Mouse (Mus musculus) layer of hippocampus, adult 9-11 months (tissue): ENCODE measurements at regions not wholly inside any gene's neighbourhood (a gene's known extent, or its start where the extent isn't known, plus 50 kb on each side); places are given as distances from the start of the nearest gene placed in this dataset.

Experiments used
- DNase-seq: peaks from one replicate; pipeline ENCODE4 v3.0.0; 2022

DNA sequence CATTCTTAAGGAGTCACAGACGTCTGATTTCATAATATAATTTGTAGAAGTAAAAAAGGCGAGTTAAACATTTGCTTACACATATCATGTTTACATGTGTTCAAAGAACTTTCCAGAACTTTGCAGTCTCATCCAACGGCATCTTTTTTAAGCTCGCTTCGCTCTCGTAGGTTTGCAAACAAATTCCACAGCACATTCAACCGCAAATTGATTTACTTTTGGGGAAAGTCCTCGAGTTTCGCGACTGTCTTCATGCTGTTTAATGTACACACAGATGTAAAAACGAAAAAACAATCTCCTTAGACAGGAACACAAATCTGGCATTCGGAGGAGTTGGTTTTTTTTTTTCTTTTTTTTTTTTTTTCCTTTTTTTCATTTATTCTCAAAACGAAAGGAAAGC lies 559.3 kb upstream of the 3110018I06Rik start:
- no peak for DNase-seq

DNA sequence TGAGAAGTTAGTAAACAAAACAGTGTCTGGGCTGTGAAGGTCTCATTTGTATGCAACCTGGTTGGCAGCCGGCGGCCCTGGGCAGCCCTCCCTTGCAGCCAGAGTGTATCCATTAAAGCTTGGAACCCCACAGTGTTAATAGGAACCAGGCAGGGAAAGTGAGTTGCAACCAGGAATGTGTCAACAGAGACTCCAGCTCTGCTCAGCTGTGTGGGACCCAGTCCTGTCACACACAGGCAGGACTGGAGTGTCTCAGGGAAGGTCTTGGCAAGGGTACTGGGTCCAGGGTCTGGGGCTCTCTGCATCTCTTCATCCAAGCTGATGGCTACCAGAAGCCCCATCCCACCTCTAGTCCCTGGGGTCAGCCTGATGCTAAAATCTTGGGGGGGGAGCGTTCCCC lies 556.8 kb upstream of the 3110018I06Rik start:
- DNase-seq: no peak

DNA sequence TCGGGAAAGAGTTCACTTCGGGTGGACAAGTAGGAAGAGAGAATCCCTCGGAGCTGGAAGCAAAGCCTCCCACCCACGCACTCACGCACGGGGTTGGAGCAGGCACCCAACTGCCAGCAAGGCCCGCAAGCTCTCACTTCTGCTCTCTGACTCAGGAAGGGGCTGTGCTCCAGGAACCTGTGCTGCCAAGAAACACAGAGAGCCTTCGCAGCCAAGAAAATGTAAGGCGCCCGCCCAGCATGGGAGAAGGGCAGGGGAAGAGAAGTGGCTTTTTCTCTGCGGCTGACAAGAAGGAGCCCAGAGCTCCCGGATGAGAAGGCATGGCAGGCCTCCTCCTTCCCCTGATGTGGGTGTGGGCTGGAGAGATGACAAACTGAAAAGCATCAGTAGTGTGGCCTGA lies 549.1 kb upstream of the 3110018I06Rik start:
- DNase-seq: peak; percentile 55

DNA sequence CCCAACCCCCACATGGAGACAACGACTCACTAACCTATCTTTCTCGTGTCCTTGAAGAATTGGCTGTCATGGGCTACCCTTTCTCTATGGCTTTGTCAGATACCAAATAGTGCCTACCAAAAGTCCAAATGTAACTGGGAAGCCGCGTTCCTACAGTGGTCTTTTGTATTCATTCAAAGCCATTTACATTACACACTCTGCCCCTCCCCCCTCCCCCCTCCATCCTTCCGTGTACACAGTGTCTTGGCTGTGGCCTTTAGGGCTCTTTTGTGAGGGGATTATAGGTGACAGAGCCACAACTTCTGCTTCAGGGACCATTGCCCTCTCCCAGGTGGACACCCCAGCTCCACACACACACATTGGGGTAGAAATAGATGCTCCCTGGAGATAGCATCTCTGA lies 544.6 kb upstream of the 3110018I06Rik start:
- DNase-seq: no peak

DNA sequence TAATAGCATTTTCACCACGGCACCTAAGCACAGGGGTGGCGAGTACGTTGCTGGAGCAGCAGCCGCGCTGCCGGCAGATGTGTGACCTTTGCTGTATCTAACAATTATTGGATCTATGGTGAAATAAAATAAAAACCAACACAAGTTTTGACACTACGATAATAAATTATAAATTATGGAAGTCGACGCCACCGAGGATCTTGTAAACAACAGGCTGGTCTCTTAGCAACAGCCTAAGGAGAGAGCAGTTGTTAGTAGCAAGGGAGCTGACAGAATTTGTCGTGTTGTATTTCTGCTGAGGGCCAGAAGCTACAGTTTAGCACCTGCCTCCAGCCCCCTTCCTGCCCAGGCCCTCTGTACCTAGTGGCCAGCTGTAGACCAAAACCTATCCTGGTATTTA lies 535.8 kb upstream of the 3110018I06Rik start:
- DNase-seq: peak; percentile 11

DNA sequence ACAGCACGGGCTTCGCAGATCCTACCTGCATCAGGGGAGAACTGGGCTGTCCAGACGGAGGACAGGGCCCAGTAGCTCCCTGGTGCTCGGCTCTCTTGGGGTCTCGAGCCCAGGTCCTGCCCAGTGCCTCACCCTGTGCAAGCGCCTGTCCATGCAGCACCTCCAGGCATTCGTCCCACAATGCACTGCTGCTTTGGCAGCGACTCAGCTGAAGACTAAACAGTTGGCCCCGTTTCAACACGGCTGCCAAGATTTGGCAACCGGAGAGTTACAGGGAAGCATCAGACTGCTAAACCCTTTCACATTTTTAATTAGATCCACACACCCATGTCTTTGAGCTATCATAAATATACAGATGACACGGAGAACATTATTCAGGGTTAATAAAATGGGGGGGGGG lies 532.7 kb upstream of the 3110018I06Rik start:
- peak; percentile 72 for DNase-seq

DNA sequence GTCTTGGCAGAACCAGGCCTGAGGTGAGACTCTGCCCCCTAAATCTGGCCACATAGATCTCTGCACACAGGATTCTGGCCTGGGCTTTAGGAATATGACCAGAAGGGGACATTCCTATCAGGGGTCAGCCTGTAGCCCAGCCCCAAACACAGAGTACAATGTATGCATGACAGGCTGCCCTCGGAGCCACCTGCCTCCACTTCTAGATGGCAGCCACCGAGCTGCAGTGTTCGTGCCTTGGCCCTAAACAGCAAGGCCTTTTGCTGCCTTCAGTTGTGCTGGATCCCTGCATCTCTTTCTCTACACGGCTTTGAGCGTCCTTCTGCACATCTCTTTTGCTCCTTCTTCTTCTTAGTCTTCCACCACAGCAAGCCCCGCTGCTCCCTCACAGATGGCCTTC lies 532.2 kb upstream of the 3110018I06Rik start:
- no peak for DNase-seq

DNA sequence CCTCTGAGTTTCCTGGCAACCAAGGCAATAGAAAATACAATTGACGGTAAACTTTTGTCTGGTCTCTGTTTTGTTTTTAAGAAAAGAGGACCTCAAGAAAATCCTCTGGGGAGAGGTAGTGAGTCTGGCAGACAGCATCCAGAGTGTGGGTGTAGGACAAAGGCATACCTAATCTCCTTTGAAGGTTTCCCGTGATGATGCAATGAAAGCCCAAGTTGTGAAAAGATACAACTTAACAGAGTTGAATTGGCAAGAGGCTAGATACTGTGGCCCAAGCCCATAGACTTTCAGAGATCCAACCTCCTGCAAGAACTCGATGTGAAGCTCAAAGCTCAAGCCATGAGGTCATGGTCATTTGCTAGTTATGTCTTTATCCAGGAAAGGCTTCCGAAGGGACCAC lies 526.4 kb upstream of the 3110018I06Rik start:
- DNase-seq: no peak

DNA sequence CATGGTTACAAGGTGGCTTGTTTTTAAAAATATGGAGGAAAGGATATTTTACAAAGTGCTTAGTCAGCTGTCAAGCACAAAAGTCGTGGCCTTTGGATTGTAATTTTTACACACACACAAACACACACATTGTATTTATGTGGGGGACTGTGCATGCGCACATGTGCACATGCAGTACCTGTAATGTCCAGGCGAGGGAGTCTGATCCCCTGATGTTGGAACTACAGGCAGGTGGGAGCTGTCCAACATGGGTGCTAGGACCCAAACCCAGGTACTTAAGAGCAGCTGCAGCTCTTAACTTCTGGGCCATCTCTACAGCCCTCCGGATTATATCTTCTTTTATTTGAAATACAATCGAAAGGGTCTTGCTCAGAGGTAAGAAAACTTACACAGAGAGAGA lies 524.7 kb upstream of the 3110018I06Rik start:
- DNase-seq: no peak

DNA sequence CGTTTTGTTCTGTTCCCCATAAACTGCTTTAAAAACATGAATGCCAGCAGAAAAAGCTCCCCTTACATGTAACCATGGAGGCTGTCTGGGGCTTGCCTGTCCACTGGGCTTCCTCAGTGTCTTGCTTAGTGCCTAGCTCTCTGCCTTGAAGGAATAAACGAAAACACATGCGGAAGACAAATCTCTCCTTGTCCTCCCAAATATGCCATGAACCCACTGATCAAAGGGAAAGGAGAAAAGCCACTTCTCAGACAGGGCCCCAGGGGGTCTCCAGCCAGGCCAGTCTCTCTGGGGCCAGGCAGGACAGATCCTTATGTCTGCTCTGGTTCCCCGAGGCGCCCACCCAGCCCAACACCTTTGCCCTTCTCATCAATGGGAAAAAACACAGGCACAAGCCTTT lies 518.6 kb upstream of the 3110018I06Rik start:
- no peak for DNase-seq

DNA sequence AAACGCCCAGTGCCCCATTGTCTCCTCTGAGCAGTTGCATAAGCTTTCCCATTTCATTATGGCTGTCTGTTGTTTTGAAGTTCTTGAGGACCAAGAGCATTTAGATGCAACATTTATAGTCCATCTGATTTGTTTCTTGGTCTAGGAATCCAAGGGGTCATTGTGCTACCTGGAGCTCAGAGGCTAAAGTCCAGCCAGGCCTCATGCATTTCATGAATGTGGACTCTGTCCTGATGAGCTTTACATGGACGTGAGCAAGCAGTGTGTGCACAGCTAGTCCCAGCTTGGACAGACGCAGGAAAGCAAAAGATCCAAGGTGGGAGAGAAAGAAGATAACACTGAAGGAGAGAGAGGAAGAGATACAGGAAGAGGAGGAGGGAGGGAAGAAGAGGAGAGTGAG lies 496.0 kb upstream of the 3110018I06Rik start:
- no peak for DNase-seq

DNA sequence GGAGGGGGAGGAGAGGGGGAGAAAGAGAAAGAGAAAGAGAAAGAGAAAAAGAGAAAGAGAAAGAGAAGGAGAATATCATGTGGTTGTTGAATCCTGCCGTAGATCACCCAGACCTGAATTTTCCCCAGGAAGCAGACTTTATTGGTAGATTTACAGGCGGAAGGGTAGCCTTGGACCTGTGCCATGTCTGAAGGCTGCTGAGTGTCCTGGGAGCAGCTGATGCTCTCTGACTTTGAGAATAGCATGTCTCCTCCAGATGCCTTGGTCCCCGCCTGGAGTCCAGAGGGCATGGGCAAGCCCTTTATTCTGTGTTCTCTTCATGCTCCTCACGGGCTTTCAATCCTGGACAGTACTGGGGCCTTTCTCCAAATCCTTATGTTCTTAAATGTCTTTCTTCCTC lies 495.4 kb upstream of the 3110018I06Rik start:
- DNase-seq: no peak

DNA sequence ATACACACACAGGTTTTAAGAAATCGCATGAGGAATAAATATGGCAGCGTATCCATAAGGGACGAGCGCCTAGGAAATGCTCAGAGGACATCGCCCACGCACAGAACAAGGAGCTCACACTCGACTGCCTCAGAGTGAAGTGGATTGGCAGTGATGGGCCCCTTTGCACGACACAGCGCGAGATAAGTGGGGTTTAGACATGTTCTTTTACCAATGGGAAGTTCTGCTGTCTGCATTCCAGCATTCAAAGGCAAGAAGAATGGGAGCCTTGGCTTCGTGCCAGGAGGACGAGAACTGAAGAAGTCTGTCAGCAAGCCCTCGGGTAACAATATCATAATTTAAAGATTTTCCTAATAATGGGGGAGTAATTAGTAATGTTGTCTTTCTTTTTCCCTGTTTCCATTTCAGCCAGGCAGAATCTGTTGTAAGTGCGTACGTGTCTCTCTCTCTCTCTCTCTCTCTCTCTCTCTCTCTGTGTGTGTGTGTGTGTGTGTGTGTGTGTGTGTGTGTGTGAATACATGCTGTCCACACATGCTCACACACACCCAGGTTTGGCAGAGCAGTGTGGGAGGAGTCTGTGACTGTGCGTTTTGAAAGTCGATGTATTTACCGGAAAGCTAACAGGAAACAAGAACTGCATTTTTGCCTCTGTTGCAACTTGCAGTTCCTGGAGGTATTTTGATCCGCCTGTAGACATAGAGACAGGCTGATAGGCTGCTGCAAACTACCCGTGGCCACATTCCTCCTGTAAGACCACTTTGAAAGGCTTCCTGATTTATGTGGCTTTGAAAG lies 477.2 kb upstream of the 3110018I06Rik start:
- peak; percentile 14 for DNase-seq

DNA sequence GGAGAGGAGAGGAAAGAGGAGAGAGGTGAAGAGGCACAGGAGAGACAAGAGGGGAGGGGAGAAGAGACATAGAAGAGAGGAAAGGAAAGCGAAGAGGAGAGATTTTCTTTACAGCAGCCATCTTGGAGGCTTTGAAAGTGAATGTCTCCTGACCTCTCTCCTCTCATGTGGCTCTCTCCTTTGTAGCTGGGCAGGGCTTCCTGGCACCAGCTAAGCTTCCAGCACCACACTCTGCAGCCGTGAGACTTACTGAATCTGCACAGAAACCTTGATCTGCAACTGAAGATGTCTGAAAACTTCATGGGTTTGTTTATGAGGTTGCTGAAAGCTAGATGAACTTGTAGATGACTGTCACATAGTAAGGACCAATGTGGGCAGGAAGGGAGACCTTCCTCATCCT lies 471.6 kb upstream of the 3110018I06Rik start:
- DNase-seq: no peak

DNA sequence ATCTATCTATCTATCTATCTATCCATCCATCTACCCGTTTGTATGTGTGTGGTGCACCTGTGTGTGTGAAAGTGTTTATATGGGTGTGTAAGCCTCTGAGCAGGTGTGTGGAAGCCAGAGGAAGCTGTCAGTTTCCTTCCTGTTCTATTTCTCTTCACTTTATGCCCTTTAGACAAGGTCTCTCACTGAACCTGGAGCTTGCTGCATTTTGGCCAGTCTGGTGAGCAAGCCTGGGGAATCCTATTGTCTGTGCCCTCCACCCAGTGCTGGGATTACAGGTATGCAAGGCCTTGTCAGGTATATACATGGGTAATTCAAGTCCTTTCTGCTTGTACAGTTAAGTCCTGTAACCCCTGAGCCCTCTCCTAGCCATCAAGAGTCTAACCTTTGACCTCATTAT lies 466.6 kb upstream of the 3110018I06Rik start:
- no peak for DNase-seq

DNA sequence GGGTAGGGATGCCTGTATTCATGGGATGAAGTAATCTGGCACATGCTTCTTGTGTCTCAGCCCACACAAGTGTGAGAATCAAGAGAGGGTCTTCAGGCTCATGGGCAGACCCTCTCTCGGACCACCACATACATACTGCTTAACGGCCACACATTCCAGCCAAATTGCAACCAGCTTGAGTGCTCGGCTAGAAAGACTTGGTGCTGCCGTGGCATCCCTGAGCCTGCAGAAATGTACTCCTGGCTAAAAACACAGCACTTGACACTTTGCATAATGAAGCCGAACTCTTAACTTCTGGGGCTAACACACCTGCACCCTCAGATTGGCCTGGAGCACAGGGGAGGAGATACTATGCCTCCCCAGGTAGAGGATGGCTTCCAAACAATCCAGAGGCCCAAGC lies 461.6 kb upstream of the 3110018I06Rik start:
- DNase-seq: no peak

DNA sequence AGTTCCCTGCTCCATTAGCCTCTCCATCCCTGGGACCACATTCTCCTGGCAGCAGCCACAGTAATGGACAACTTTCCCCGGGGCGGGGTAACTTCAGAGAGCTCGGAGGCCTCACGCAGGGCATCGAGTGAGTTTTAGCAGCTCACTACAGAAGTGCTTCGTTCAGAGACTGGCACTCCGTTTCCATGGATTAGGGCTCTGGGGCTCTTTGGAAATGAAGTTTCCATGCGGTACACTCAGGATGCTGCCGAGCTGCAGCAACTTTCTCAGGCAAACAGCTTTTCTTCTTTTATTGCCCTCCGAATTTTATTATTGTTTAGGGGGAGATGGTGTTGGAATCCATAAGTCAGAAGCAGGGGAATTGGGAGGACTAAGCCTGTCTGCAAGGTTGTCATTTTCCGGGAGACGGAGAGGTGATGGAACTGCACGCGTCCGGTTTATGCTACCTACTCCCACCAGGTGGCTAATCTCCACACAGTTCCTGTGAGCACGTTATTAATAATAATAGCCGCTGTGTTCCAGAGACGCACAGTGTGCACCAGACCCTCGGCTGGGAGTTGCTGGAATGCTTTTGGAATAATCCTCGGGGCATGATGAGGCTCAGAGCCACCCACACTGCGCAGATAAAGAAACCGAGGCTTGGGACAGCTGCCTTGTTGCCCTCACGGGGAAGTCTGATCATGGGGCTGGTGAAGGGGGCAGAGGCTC lies 460.4 kb upstream of the 3110018I06Rik start:
- no peak for DNase-seq

DNA sequence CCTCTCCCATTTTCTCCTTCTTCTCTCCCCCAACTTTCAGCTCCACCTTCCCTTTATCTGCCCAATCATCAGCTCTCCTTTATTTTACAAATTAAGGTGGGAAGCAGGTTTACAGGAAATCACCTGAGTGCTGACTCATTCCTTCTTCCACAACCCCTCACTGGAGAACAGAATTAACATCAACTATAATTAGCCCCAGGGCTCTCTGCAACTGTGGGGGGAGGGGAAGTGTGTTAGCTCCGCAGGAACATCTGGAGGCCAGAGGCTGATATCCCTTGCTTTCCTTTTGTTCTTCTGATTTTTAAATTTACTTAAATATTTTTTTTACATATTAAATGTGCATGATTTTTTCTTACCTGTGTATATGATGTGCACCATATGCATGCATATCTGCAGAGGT lies 459.4 kb upstream of the 3110018I06Rik start:
- DNase-seq: no peak

DNA sequence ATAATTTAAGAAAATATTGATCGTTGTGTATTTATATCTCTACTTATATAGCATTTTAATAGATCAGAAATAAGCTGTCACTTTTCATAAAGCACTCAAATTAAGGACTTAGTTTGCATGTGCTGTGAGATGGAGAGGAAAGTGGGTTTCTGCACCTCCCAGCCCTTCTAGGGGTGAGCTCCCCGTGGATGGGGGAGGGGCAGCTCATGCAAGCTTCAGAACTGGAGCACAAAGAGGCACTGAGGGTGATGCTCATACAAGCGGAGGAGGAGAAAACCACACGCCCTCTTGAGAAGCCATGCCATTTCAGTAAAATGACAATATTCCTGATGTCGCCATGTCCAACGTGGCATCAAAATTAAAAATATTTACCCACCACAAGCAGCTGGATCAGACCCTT lies 452.1 kb upstream of the 3110018I06Rik start:
- no peak for DNase-seq

DNA sequence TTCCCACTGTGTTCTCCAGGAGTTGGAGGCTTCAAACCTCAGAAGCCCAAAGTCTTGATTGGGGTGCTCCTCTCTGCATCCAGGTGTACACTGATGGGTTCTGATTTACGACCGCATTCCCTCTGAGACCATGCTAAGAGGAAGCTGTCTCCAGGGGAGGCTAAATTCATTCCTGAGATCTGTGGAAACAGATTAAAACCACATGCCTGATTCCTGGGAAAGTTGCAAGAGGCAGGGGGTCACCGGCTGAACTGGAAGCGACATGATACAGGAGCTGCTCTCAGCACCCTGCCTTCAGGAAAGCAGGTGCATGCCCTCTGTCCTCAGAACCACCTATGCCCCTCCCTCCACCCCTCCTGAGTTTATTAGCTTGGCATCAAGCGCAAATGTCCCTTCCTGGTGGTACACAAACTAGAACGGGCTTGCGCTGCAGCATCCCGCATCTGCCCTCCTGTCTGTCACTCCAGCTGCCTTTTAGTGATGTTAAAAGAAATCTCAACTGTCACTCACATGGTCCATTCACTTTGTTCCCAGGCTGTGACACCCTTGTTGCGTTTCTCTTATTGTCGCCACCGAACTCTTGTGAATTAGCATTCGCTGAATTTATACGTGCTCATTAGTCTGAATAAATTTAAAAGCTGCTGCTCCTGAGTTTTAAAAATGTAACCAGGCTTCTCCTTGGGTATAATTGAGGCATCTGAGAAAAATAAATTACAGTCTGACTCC lies 446.3 kb upstream of the 3110018I06Rik start:
- DNase-seq: no peak

DNA sequence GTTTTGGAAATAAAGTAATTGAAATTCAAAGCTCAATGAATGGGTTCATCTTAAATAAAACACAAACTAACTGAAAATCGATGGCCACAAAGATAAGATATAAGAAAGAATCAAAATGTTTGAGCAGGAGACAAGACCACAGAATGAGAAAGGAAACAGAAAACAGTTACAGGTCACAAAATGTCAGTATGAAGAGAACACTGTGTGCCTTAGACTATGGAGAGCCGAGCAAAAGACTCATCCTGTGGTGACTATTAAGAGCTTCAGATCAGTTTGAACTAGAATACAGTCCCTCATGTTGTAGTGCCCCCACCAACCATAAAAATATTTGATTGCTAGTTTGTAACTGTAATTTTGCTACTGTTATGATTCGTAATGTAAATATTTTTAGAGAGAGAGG lies 441.9 kb upstream of the 3110018I06Rik start:
- no peak for DNase-seq

DNA sequence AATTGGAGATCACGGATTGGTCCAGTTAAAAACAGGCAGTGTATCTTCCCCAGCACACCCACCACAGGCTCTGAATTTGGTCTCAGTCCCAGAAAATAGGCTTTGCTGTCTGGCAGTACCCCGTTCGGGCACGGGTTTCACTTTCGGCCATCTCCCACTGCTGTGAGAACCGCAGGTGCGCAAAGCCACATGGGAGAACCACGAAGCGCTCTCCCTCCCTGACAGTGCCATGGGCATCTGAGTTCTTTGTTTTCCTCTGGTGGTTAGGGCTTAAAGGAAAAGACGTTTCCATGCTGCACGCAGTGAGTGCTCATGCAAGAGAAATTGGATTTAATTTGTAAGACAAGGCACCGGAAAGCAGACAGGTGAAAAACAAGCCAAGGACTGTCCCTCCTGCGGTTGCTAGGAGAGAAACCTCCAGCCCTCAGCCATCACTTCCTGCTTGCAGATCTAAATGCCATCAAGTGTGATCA lies 441.3 kb upstream of the 3110018I06Rik start:
- peak; percentile 11 for DNase-seq

DNA sequence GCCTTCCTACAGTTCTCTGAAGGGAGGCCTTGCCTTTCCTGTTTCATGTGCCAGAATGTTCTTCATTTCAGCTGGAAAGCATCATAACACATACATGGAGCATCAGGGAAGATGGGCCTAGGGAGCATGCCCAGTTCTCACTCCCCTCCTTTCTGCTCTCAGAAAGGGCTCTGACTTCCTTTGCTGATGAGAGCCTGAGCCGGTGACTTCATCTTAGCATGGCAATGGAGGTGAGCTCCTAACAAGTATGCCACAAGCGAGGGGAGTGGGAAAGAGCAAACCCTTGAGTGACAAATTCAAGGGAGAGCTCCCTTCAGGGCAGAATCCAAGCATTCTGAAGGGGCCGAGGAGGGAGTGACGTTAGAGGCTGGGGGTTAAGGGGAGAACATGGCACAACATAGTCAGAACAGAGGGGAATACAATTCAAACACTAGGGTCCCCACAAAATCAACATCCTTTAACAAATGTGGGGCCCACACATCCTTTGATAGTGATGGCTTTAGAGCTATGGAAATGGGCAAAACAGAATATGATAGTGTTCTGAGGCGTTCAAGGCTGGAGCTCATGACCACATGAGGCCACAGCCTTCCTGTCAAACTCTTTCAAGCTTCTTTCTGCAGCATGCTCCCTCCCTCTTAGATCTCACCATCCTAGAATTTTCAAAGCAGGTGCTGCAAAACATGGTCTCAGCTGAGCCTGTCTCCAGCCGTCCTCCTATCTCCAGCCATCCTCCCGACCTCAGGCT lies 437.4 kb upstream of the 3110018I06Rik start:
- DNase-seq: no peak
